ENCODE assay signal across 17 mouse cellular contexts in the genomic region with DNA sequence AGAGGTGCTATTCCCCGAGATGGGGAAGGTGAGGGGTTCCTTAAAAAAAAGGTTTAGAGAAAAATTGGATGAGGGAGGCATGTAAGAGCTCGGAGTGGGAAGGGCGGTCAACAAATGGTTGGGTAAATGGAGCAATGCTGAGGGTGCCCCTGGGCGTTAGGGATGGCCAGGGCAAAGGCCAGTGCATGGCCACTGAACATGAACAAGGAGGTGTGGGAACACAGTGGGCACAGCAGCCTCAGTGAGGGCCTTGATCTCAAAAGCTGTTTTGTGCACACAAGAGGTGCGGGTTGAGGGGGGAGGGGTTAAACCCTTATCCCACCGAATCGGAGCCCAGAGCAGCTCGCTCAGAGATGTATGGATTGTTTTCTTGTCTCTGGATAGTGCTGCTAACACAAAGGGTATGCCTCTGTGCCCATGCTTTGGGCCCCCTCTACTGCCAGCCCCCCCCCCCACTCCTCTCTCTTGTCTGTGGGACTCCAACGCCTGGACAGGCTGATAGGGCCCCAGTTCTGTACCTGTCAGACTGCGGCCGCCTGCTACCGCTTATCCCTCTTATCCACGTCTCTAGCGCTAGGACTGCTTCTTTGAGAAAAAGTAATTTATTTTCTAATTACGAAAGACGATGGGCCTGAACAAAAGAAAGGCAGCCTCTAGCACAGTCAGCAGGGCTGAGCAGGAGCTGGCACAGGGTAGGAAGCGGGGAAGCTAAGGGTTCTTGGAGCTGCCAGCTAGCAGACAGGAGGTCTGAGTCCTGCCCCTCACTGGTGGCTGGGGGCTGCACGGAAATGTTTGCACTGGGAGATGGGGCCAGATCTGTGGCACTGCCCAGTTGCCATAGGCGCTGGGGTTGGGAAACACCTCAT.
DNase-seq lines count a peak whose midpoint lies in the region; ATAC-seq lines count a peak whose summit lies in the region.
"Had no signal": no experiment of that assay in that cellular context is flagged by ENCODE, and none has a peak within 500 bp of the region (broad histone marks: within the 10 kb centered on the region; RNA-seq: fewer than 3 reads in every experiment).

No protein-coding gene starts in this region.

- ATAC-seq in neural tube, embryonic 11.5 days (ENCODE audit: insufficient read depth, low FRiP score, low TSS enrichment), result peak; percentile 40; the same call in 1 of the 2 replicates
- ATAC-seq in hindbrain, embryonic 12.5 days (ENCODE audit: low FRiP score), result peak; percentile 65
- ATAC-seq in midbrain, embryonic 13.5 days, result peak; percentile 75
- ATAC-seq: intestine, postnatal 0 days; lung, postnatal 0 days had no signal

- H3K4me2 ChIP-seq in neural tube, embryonic 11.5 days (ENCODE audit: low read depth), result no peak overlapping the region
- H3K4me2 ChIP-seq in hindbrain, embryonic 12.5 days (replicated peaks), result no peak overlapping the region
- 0 out of 2 replicates have a peak overlapping the region, but pooled peaks have one; percentile 7 for H3K4me2 ChIP-seq in midbrain, embryonic 13.5 days (replicated peaks)

- no peak overlapping the region for H3K4me3 ChIP-seq in neural tube, embryonic 11.5 days (ENCODE audit: low read depth, low read length)
- H3K4me3 ChIP-seq in hindbrain, embryonic 12.5 days, result no peak overlapping the region
- no peak overlapping the region for H3K4me3 ChIP-seq in midbrain, embryonic 13.5 days (replicated peaks)
- H3K4me3 ChIP-seq: heart, embryonic 10.5 days had no signal

- H3K27me3 ChIP-seq in neural tube, embryonic 11.5 days (ENCODE audit: control insufficient read depth, insufficient read depth, low read length), result no peaks in the 10 kb centered on the region
- 0 out of 2 replicates have a peak, but pooled peaks cover 4% of the 10 kb centered on the region for H3K27me3 ChIP-seq in hindbrain, embryonic 12.5 days
- H3K27me3 ChIP-seq in midbrain, embryonic 13.5 days, result 0 out of 2 replicates have a peak, but pooled peaks cover 3% of the 10 kb centered on the region

- no peaks in the 10 kb centered on the region for H3K9me3 ChIP-seq in neural tube, embryonic 11.5 days (ENCODE audit: control insufficient read depth, low read length)
- H3K9me3 ChIP-seq in hindbrain, embryonic 12.5 days (replicated peaks), result no peaks in the 10 kb centered on the region
- no peaks in the 10 kb centered on the region for H3K9me3 ChIP-seq in midbrain, embryonic 13.5 days
- H3K9me3 ChIP-seq: heart, embryonic 10.5 days had no signal

- peak overlapping the region; percentile 33; the same call in 1 of the 2 replicates for H3K9ac ChIP-seq in neural tube, embryonic 11.5 days (ENCODE audit: low read length)
- H3K9ac ChIP-seq in hindbrain, embryonic 12.5 days, result peak overlapping the region; percentile 38
- 0 out of 2 replicates have a peak overlapping the region, but pooled peaks have one; percentile 42 for H3K9ac ChIP-seq in midbrain, embryonic 13.5 days (replicated peaks)
- H3K9ac ChIP-seq: liver, embryonic 14.5 days had no signal

- 0 out of 2 replicates have a peak overlapping the region, but pooled peaks have one; percentile 23 for H3K27ac ChIP-seq in neural tube, embryonic 11.5 days (ENCODE audit: low read depth, low read length)
- H3K27ac ChIP-seq in hindbrain, embryonic 12.5 days, result peak overlapping the region; percentile 66
- peak overlapping the region; percentile 69 for H3K27ac ChIP-seq in midbrain, embryonic 13.5 days
- H3K27ac ChIP-seq: heart, embryonic 10.5 days; liver, embryonic 14.5 days had no signal

- WGBS in neural tube, embryonic 11.5 days, result 56% methylated on average over 19 of the region's 19 CpGs
- WGBS in hindbrain, embryonic 12.5 days, result 41% methylated on average over 19 of the region's 19 CpGs
- 28% methylated on average over 19 of the region's 19 CpGs for WGBS in midbrain, embryonic 13.5 days

- H3K4me1 ChIP-seq in neural tube, embryonic 11.5 days (ENCODE audit: control insufficient read depth, insufficient read depth, low read length), result peaks cover 10% of the 10 kb centered on the region
- H3K4me1 ChIP-seq in hindbrain, embryonic 12.5 days, result peaks cover 55% of the 10 kb centered on the region
- peaks cover 37% of the 10 kb centered on the region for H3K4me1 ChIP-seq in midbrain, embryonic 13.5 days (replicated peaks)

- H3K36me3 ChIP-seq in neural tube, embryonic 11.5 days (ENCODE audit: control insufficient read depth, insufficient read depth, low read length), result no peaks in the 10 kb centered on the region
- no peaks in the 10 kb centered on the region for H3K36me3 ChIP-seq in hindbrain, embryonic 12.5 days
- H3K36me3 ChIP-seq in midbrain, embryonic 13.5 days, result no peaks in the 10 kb centered on the region
- H3K36me3 ChIP-seq: heart, embryonic 10.5 days had no signal

- no peak for DNase-seq in neural tube, embryonic 11.5 days (ENCODE audit: low spot score)
- DNase-seq in neural tube, embryonic 10.5 days (ENCODE audit: extremely low spot score, low spot score), result no peak
- DNase-seq in thymus, postnatal 0 days (ENCODE audit: low spot score), result no peak
- no peak for DNase-seq in urinary bladder, postnatal 10 days (ENCODE audit: low spot score)
- no peak for DNase-seq in kidney, adult 8-10 months
- DNase-seq in gastrocnemius, postnatal 25 days, result no peak
- DNase-seq: adrenal gland, postnatal 36 days; cerebellum, postnatal 14 days; heart, postnatal 14 days; kidney, postnatal 36 days; thymus, postnatal 4 days had no signal
